Mouse (Mus musculus) liver, embryonic 14.5 days (tissue): ENCODE results near the gene Nucks1. TPM values are rescaled to one million over a fixed set of nuclear protein-coding genes. Genes with fewer than 3 reads are reported as not detected.

Experiments used
- ATAC-seq: fragments of 200-750 bp; cut with Nextera tagmentation; 2 replicates; pipeline ENCODE4 v1.8.0; 2017; ENCODE audit warnings: moderate number of reproducible peaks, mild to moderate bottlenecking, moderate library complexity; ENCODE audit not compliant: insufficient read depth
- DNase-seq, 3 experiments: peaks; one replicate each; pipeline ENCODE4 v3.0.0-alpha.2; 2012 to 2013; ENCODE audit warnings: low read depth in 3 of 3, low spot score in 3 of 3
- H3K27ac ChIP-seq: fragments of 300-500 bp; sonication (generic); 2 replicates; pipeline ENCODE4 v1.5.1; 2014; ENCODE audit warnings: moderate library complexity, mild to moderate bottlenecking, control low read depth, inconsistent platforms
- H3K27me3 ChIP-seq: fragments of 300-500 bp; sonication (generic); 2 replicates; pipeline ENCODE4 v1.6.1; 2014; ENCODE audit warnings: mild to moderate bottlenecking, low read length, moderate library complexity; ENCODE audit not compliant: control insufficient read depth, insufficient read depth
- H3K36me3 ChIP-seq: fragments of 300-500 bp; sonication (generic); replicated peaks from 2 replicates; pipeline ENCODE4 v1.6.1; 2014; ENCODE audit warnings: low read depth; ENCODE audit not compliant: control insufficient read depth, insufficient read depth
- H3K4me1 ChIP-seq, 2 experiments: fragments of 200-500 bp in 1 of 2; fragments of 300-500 bp in 1 of 2; sonication (generic) in 1 of 2; replicated peaks; 2 replicates each; pipeline ENCODE4 v1.6.1; 2012 to 2014; ENCODE audit warnings: antibody characterized with exemption in 1 of 2, inconsistent platforms in 1 of 2, low read length in 1 of 2; ENCODE audit not compliant: control insufficient read depth in 2 of 2, insufficient read depth in 2 of 2
- H3K4me2 ChIP-seq: fragments of 300-500 bp; sonication (generic); 2 replicates; pipeline ENCODE4 v1.6.1; 2014; ENCODE audit warnings: low read depth, mild to moderate bottlenecking, control low read depth, moderate library complexity
- H3K4me3 ChIP-seq, 2 experiments: fragments of 200-500 bp in 1 of 2; fragments of 300-500 bp in 1 of 2; sonication (generic) in 1 of 2; 2 replicates each; pipeline ENCODE4 v1.5.1; 2012 to 2014; ENCODE audit warnings: low read depth in 2 of 2, low read length in 2 of 2, mild to moderate bottlenecking in 2 of 2, control low read depth in 1 of 2, inconsistent platforms in 1 of 2, moderate library complexity in 1 of 2; ENCODE audit not compliant: insufficient read depth in 1 of 2
- H3K9ac ChIP-seq: fragments of 300-500 bp; sonication (generic); replicated peaks from 2 replicates; pipeline ENCODE4 v1.6.1; 2014; ENCODE audit warnings: mild to moderate bottlenecking, control low read depth, moderate library complexity
- H3K9me3 ChIP-seq: fragments of 300-500 bp; sonication (generic); 2 replicates; pipeline ENCODE4 v1.6.1; 2016; ENCODE audit warnings: low read length, mixed read lengths; ENCODE audit not compliant: control insufficient read depth
- CTCF ChIP-seq: IDR thresholded peaks from 2 replicates; pipeline ENCODE4 v1.5.1; 2016; ENCODE audit warnings: antibody characterized with exemption, low read depth, control low read depth
- EP300 ChIP-seq: IDR thresholded peaks from 2 replicates; pipeline ENCODE4 v1.6.1; 2016; ENCODE audit warnings: antibody characterized with exemption, low read depth
- WGBS: fragments of 180-500 bp; shearing (Covaris S2); extraction: QIAGEN DNeasy Blood & Tissue Kit; methylation state at CpG from one replicate; pipeline ENCODE4 v1.1.7; 2014; ENCODE audit not compliant: insufficient replicate concordance; 5-methylcytosine and 5-hydroxymethylcytosine counted together
- polyA plus RNA-seq, 2 experiments: library from polyadenylated mRNA; depleted of rRNA in 1 of 2; stranded (reverse) in 1 of 2; unstranded in 1 of 2; fragments of >200 nt; fragmentation: Nextera tagmentation in 1 of 2; extraction: Ambion mirVana in 1 of 2; gene quantifications; 2 replicates each; pipeline versions ENCODE4 v1.2.1 to v1.2.3; 2012 to 2014

Nucks1 gene
- polyA plus RNA-seq, 2 experiments, result 20.2 to 23.2 TPM

- H3K4me1 ChIP-seq, result peaks cover 0 to 2% of the 10 kb centered on the region in 2 experiments; a peak in 1 of 4 replicates
- ATAC-seq (peak; percentile 39; the same call in 1 of the 2 replicates), DNase-seq (no peak)
- no peaks in the 10 kb centered on the region for H3K36me3 ChIP-seq
- no peak overlapping the region for H3K4me2 ChIP-seq
- H3K4me3 ChIP-seq, result no peak overlapping the region
- H3K27me3 ChIP-seq, result no peaks in the 10 kb centered on the region
- TF ChIP-seq EP300 (no peak), CTCF (no peak)
- no peak overlapping the region for H3K27ac ChIP-seq
- 32% methylated on average over 12 of the region's 12 CpGs for WGBS
- no peak overlapping the region for H3K9ac ChIP-seq
- H3K9me3 ChIP-seq, result no peaks in the 10 kb centered on the region
Measured at GRCm38 (mm10) chr1:131954242-131954865, 44.0 kb downstream of the Nucks1 start.

DNA sequence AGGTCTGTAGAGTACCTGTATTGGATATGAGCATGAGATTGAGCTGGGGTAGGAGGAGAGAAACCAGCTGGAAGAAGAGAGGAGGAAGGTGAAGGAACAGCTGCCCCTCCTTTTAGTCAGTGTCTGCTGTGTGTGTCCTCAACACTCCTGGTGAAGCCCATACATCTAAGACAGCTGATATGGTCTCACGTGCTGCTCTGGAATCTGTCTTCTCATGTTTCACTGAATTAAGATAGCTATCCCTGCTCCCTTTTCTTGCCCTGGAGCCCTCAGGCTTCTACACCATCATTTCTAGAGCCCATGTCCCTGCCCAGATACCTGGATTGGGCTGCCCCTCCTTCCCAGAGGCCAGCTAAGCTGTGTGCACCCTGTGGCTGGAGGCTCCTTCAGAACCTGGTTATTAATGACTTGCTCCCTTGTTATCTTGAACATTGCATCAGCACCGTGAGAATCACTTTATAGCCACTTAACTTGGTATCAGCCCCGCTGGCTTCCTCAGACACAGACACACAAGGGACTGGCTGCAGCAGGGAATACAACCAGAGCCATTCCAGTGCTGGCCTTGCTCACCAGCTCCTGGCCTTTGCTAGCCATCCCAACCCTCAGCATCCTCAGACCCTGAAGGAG, 44.9 kb downstream of the Nucks1 start:
- TF ChIP-seq EP300 (no peak), CTCF (no peak)
- ATAC-seq (no peak), DNase-seq (no peak)
- no peaks in the 10 kb centered on the region for H3K36me3 ChIP-seq
- no peak overlapping the region for H3K4me3 ChIP-seq
- no peak overlapping the region for H3K27ac ChIP-seq
- H3K9me3 ChIP-seq, result no peaks in the 10 kb centered on the region
- H3K9ac ChIP-seq, result no peak overlapping the region
- 0 out of 2 replicates have a peak, but pooled peaks cover under 1% of the 10 kb centered on the region for H3K27me3 ChIP-seq
- WGBS, result 26% methylated on average over 3 of the region's 3 CpGs
- H3K4me2 ChIP-seq, result no peak overlapping the region
- H3K4me1 ChIP-seq, result peaks cover 0 to 2% of the 10 kb centered on the region in 2 experiments; a peak in 1 of 4 replicates

DNA sequence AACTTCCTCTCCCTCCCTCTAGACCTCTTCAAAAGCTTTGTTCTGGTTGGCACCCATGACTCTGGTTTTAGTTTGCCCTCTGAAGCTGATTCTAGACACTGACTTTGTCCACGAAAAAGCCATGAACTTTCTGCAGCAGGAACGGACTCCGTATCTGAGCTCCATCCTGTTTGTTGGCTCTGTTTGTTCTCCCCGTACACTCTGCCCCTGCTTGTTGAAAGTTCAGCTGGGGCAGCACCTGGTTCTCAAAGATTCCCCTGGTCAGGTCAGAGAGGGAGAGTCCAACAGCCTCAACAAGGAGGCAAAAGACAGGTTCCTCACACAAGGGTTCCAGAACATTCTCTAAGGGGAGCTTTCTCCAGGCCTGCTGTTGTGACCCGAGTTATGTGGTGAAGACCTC, 47.1 kb downstream of the Nucks1 start:
- peaks cover 0 to 2% of the 10 kb centered on the region in 2 experiments; a peak in 1 of 4 replicates for H3K4me1 ChIP-seq
- ATAC-seq (no peak), DNase-seq (no peak)
- TF ChIP-seq CTCF (no peak), EP300 (no peak)
- 61% methylated on average over 5 of the region's 5 CpGs for WGBS
- no peak overlapping the region for H3K9ac ChIP-seq
- H3K27me3 ChIP-seq, result peaks cover 18% of the 10 kb centered on the region
- H3K9me3 ChIP-seq, result no peaks in the 10 kb centered on the region
- no peak overlapping the region for H3K4me2 ChIP-seq
- H3K4me3 ChIP-seq, result no peak overlapping the region
- no peaks in the 10 kb centered on the region for H3K36me3 ChIP-seq
- H3K27ac ChIP-seq, result no peak overlapping the region

- no peak for ATAC-seq
Measured at GRCm38 (mm10) chr1:131961004-131961403, 50.7 kb downstream of the Nucks1 start.

DNA sequence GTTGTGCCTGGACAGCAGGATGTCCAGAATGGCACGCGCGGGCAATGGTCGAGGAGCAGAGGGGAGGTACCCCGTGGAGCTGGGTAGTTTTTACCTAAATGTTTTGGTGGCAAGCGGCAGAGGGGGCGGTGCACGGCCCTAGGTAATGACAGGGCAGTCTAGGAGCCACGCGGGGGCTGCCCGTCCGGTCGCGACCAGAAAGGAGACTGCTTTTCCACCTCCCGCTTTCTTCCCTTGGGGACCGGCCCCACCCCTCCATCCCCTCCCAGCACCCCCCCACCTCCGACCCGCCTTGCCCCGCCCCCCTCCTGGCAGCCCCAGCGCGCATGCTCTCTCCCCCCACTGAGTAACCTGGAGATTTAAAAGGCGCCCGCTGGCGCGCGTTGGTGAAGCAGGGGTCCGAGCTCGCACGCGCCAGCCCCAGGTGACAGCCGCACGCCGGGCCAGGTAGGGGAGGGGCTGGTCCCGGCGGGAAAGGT, 52.3 kb downstream of the Nucks1 start, which contains the start of gene Slc45a3:
Gene Slc45a3, plus strand, starts transcription at position 362 of the 479 bp plus-strand sequence.
- Histone ChIP-seq H3K4me2 (peak within 1 kb of the TSS; percentile 66), H3K27ac (no peak within 1 kb of the TSS), H3K4me3 (peak within 1 kb of the TSS; percentile 58), H3K36me3 (no peaks in the 10 kb centered on the region), H3K27me3 (peaks cover 43% of the 10 kb centered on the region), H3K9ac (peak within 1 kb of the TSS; percentile 5; the same call in 1 of the 2 replicates), H3K4me1 (peaks cover 0 to 13% of the 10 kb centered on the region in 2 experiments; a peak in 1 of 4 replicates), H3K9me3 (no peaks in the 10 kb centered on the region)
- ATAC-seq, result peak; percentile 61; the same call in 1 of the 2 replicates
- no peak for TF ChIP-seq CTCF
- TF ChIP-seq EP300, result no peak
- DNase-seq, result no peak
- 1% methylated on average over 35 of the region's 35 CpGs for WGBS

More at GRCm38 (mm10) chr1:131961004-131961403, 50.7 kb downstream of the Nucks1 start:
- WGBS, result 33% methylated on average over 2 of the region's 2 CpGs
- no peak overlapping the region for H3K27ac ChIP-seq
- H3K36me3 ChIP-seq, result no peaks in the 10 kb centered on the region
- H3K4me3 ChIP-seq, result no peak overlapping the region
- no peak overlapping the region for H3K4me2 ChIP-seq
- peaks cover 43% of the 10 kb centered on the region for H3K27me3 ChIP-seq
- H3K4me1 ChIP-seq, result peaks cover 0 to 14% of the 10 kb centered on the region in 2 experiments; a peak in 1 of 4 replicates
- H3K9ac ChIP-seq, result no peak overlapping the region
- H3K9me3 ChIP-seq, result no peaks in the 10 kb centered on the region
- no peak for TF ChIP-seq EP300
- TF ChIP-seq CTCF, result no peak
- no peak for DNase-seq
